Mouse (Mus musculus): ENCODE data around the gene Cbx1.
A peak's percentile ranks its signal among the peaks of the same experiment; 100 is the strongest.
"Not testable (repeated sequence)": the region's sequence is repeated elsewhere in the genome, so short reads cannot be mapped to it uniquely, and the experiment has no call there.

The Cbx1 gene

GRCm38 (mm10) chr11:96775063-96775462 is 13.9 kb upstream of the Cbx1 start:
- DNase-seq (ENCODE audit: low spot score in 2 of 2): no peak

GRCm38 (mm10) chr11:96775665-96776064 is 13.3 kb upstream of the Cbx1 start:
- no peak for DNase-seq (ENCODE audit: low spot score in 2 of 2)

GRCm38 (mm10) chr11:96776068-96776467 is 12.9 kb upstream of the Cbx1 start:
- no peak for DNase-seq (ENCODE audit: low spot score in 2 of 2)

- peak; percentile 99 to 100 for DNase-seq (ENCODE audit: low spot score in 2 of 2)
Observed at GRCm38 (mm10) chr11:96776968-96777962, 11.7 kb upstream of the Cbx1 start, which contains the start of gene Snx11. Gene Snx11 (minus strand): TSS chr11:96777559.

- DNase-seq (ENCODE audit: low spot score in 2 of 2): not testable (repeated sequence)
Observed at GRCm38 (mm10) chr11:96778061-96778627, 10.8 kb upstream of the Cbx1 start.

- DNase-seq (ENCODE audit: low spot score in 2 of 2): no peak
Observed at GRCm38 (mm10) chr11:96780306-96780705, 8.6 kb upstream of the Cbx1 start.

GRCm38 (mm10) chr11:96781425-96781824 is 7.5 kb upstream of the Cbx1 start:
- no peak for DNase-seq (ENCODE audit: low spot score in 2 of 2)

GRCm38 (mm10) chr11:96784847-96785246 is 4.1 kb upstream of the Cbx1 start:
- peak; percentile 46 to 64 for DNase-seq (ENCODE audit: low spot score in 2 of 2)

GRCm38 (mm10) chr11:96786731-96787450 is 2.0 kb upstream of the Cbx1 start:
- no peak for DNase-seq (ENCODE audit: low spot score in 2 of 2)

GRCm38 (mm10) chr11:96789990-96790389 is 1.1 kb downstream of the Cbx1 start:
- DNase-seq (ENCODE audit: low spot score in 2 of 2): no peak

- no peak for DNase-seq (ENCODE audit: low spot score in 2 of 2)
Observed at GRCm38 (mm10) chr11:96790681-96791080, 1.8 kb downstream of the Cbx1 start.

GRCm38 (mm10) chr11:96795491-96795890 is 6.6 kb downstream of the Cbx1 start:
- no peak for DNase-seq (ENCODE audit: low spot score in 2 of 2)

- DNase-seq (ENCODE audit: low spot score in 2 of 2): no peak
Observed at GRCm38 (mm10) chr11:96796081-96796480, 7.2 kb downstream of the Cbx1 start.

- DNase-seq (ENCODE audit: low spot score in 2 of 2): no peak
Observed at GRCm38 (mm10) chr11:96796586-96796985, 7.7 kb downstream of the Cbx1 start.

- no peak for DNase-seq (ENCODE audit: low spot score in 2 of 2)
Observed at GRCm38 (mm10) chr11:96799511-96799910, 10.6 kb downstream of the Cbx1 start.

GRCm38 (mm10) chr11:96805606-96806005 is 16.7 kb downstream of the Cbx1 start:
- no peak for DNase-seq (ENCODE audit: low spot score in 2 of 2)

GRCm38 (mm10) chr11:96808066-96808465 is 19.1 kb downstream of the Cbx1 start:
- DNase-seq (ENCODE audit: low spot score in 2 of 2): no peak

- no peak for DNase-seq (ENCODE audit: low spot score in 2 of 2)
Observed at GRCm38 (mm10) chr11:96809562-96810235, 20.8 kb downstream of the Cbx1 start.

- DNase-seq (ENCODE audit: low spot score in 2 of 2): not testable (repeated sequence)
Observed at GRCm38 (mm10) chr11:96811188-96811587, 22.3 kb downstream of the Cbx1 start.

- DNase-seq (ENCODE audit: low spot score in 2 of 2): no peak
Observed at GRCm38 (mm10) chr11:96813455-96813854, 24.5 kb downstream of the Cbx1 start.

- no peak for DNase-seq (ENCODE audit: low spot score in 2 of 2)
Observed at GRCm38 (mm10) chr11:96813920-96814319, 25.0 kb downstream of the Cbx1 start.

GRCm38 (mm10) chr11:96814443-96814842 is 25.5 kb downstream of the Cbx1 start:
- DNase-seq (ENCODE audit: low spot score in 2 of 2): no peak
